Mouse (Mus musculus) embryo, embryonic 10.5 days (tissue): ENCODE measurements around the gene Tarm1.

ENCODE experiments used
- DNase-seq: peaks from one replicate; pipeline ENCODE4 v3.0.0-alpha.2; 2015; ENCODE audit warnings: low spot score

Gene Tarm1

GRCm38 (mm10) chr7:3502439-3502838 lies at the start of gene Tarm1:
Gene Tarm1 (minus strand): TSS chr7:3502624.
- DNase-seq = no peak

DNA sequence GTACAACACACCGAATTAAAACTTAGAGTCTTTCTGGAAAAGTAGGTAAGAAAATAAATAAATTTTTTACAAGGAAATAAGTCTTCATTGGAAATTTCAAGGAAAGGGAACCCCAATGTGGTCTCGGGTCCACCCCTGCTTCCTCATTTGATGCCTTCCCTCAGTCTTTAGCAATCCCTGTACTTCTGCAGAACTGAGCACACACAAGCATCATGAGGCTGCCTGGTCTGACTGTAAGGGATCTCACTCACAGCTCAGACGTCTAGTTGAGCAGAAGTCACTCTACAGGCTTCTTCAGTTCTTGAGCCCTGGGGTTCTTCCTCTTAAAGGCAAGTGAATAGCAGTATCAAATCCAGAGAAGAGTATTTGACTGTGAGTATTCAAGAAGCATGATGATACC lies 3.5 kb upstream of the Tarm1 start:
- no peak for DNase-seq

GRCm38 (mm10) chr7:3500406-3500805 lies 2.0 kb downstream of the Tarm1 start:
- DNase-seq = no peak

DNA sequence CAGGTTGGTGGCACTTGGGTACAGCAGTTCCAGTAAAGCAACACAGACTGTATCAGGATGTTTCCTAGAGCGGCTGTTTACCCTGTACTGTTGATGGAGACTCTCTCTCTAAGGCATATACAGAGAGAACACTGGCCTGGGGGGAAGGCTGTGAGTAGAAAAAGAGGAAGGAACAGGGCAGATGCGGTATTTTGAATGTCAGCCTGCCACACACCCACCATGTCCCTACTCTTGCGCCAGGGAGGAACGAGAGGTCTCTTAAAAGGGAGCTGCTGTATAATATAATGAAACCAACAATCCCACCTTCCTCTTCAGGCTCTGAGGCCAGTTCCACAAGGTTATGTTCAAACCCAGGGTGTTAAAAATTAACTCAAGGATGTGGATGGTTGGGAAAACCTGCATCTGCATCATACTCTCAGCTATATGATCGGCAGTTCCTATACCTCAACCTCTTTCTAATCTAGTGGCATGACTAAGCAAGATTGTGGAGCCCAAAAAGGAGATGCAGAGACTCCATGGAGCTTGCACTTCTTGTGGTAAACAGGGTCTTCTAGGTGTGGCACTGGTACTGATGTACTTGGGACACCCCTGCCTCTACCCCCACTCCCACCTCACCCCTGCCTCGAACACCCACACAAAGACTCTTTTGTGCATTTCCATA lies 20.3 kb downstream of the Tarm1 start:
- no peak for DNase-seq

GRCm38 (mm10) chr7:3476728-3477127 lies 25.7 kb downstream of the Tarm1 start:
- no peak for DNase-seq

DNA sequence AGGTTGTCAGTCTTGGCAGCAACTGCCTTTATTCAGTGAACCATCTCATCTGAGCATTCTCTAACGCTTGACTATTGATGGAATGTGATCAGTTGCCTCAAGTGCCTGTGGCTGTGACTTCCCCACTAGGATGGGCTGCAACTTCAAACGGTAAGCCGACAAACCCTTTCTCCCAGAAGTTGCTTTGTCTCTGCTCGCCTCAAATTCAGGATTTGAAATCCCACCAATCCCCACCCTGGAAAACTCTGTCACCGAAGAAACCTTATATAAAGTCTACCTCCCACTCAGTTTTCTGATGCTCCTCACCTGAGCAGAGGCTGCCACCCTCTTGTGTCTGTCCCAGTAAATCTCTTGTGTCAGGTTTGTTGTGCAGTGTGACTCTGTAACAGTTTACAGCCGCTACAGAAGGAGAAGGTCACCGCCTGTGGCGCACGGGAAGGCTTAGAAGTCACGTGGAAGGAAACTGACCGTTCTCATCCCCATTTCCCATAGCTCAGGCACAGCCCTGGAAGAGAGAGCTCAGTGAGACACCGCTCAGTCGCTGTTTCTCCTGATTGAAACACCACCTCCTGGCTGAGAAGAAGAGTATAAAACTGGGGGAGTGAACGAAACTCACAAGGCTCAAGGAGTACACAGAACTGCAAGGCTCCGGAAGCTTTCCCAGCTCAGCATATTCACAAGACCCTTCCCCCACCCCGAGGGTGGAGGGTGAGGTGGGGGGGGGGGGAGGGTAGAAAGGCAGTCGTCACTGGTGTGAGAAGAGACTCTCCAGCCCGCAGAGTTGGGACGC lies 27.9 kb downstream of the Tarm1 start:
- DNase-seq = peak; percentile 66

DNA sequence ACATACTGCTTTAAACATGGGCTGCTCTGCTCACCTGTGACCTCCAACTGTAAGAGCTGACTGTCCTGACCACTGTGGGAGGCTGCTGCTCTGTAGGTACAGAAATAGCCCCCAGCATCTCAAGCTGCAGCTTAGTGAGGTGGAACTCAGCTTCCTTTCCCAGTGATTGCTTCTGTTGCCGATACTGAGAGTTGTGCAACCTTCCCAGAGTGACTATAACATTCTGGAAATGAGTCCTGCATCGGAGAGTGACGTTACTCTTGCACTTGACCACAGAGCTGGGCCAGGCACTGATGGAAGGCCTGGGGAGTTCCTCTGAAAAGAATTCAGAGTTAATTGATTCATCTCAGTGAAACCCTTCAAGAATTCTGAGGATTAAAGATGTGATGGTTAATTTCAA lies 29.6 kb downstream of the Tarm1 start:
- DNase-seq = no peak

DNA sequence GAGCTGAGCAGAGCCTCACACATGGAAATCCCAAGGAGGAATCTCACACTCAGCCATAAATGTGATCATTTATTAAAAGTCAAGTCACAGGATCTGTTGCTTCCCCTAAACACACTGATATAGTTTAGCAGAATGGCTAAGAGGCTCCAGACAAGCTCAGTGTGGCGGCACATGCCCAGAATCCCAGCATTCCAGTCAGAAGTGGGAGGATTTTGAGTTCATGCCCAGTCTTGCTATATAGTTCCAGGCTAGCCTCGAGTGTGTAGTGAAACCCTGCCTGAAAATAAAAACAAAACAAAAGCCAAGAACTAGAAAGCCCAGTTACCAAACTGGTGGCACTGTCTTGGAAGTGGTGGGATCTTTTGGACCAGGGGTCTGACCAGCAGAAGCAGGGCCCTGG lies 33.8 kb downstream of the Tarm1 start:
- DNase-seq = no peak

DNA sequence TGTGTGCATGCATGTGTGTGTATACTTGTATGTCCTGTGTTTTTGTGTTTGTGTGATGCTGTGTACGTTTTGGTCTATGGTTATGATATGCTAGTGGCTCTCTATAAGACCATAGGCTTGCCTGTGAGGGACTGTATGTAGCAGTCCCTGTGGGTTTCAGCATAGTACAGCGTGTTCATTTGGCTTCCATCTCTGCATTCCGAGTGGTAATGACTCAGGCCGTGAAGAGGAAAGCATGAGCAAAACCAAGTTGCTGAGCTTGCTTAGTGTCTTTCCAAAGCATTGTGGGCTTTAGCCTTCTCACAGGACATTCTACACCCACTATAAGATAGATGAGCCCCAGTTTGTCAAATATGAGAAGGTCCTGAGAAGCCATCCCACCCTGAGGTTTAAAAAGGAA lies 39.1 kb downstream of the Tarm1 start:
- no peak for DNase-seq

DNA sequence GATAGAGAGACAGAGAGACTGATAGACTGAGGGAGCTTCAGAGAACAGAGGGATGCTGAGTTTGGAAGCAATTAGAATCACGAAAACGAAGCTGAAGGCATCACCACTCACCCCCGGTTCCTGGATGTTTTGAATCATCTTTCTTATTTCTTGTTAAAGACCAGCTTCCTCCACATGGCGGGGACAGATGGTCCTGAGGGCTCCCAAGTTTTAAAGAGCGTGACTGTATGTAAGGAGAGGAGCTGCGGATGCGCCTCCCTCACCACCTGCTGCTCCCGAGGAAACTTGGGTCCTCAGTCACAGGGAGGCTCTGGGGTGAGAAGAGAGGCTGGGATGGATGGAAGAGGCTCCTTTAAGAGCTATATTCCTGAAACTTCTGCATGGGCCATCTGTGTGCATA lies 42.2 kb downstream of the Tarm1 start:
- DNase-seq = no peak

DNA sequence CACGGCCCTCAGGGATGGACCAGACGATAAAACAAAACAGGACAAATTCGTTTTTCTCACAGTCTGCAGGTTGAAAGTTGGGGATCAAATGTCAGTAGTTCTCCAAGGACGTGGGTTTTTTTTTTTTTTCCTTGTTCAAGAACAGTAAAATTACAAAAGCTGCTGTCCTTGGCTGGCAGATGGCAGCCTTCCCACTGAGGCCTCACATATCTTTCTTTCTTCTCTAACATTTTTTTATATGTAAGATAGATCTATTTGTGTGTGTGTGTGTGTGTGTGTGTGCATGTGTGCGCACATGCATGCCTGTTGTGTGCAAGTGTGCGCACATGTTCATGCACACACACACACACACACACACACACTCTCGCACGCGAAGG lies 44.6 kb downstream of the Tarm1 start:
- DNase-seq = no peak

GRCm38 (mm10) chr7:3457111-3457840 lies 45.1 kb downstream of the Tarm1 start:
- DNase-seq = no peak

DNA sequence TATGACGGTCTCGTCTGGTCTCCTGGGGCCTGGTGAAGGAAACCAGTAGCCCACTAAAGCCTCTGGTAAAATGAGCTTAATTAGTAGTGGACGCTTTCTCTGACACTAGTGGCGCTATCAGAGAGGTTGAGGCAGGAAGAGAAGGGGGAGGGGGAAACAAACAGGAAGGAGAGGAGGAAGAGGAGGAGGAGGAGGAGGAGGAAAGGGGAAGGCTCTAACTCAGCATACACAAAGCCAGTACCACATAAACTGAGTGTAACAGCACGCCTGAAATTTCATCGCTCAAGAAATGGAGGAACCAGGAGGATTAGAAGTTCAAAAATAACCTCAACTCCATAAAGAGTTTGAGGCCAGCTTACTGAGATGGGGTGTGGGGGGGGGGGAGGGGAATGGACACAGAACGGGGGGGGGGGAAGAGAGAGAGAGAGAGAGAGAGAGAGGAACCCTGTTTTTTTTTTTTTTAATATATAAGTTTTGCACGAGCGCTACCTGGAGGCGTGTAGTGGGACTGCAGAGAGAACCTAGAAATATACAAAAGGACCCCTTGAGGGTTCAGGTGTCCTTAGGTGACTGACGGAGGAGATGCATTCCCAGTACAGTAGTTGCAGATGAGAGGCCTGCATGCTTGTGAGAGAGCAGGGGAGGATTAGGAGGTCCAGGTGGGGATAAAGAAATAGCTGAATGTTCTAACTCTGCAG lies 48.8 kb downstream of the Tarm1 start:
- DNase-seq = peak; percentile 8

DNA sequence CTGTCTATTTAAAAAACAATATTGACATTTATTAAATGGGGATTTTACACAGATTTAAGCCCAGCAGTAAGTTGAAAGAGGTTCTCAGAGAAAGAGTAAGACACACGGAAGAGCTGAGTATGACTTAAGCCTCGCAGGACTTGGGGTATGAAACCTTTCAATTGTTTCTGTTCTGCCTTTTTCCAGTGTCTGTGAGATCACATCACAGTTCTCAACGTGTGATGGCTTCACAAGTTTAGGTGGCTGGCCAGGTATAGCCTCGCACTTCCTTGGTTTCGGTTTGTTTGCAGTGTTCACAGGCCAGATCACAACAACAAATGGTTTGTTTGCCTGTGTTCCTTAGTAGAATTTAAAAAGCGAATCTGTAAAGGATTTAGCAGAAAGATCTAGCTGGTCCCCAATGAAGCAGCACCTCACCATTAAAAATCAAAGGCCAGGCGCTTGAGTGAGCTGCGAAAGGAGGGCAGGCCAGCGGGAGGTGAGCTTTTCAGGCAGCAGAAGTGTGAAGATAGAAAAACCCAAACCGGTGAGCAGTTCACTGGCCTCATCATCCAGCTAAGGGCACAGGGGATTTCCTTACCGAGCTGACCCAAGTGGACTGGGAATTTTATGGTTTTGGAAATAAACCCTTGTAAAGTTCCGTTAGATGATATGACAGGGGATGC lies 49.5 kb downstream of the Tarm1 start:
- no peak for DNase-seq

DNA sequence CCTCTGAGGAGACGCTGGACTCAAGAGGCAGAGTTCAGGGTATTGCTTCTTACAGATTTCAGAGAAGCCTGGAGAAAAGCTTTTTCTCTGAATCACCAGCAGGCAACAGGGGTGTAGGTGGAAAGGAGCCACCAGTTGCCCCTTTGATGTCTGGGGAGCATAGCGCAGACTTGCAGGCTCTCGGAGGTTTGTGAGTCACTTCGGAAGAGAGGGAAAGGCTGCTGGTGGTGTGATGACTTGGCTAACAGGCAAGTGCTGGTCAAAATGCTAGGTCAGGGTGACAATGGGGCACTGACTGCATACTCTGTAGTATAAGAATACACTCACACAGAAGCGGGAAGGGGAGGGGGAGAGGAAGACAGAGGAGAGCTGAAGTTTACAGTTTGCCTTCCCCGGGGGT lies 51.3 kb downstream of the Tarm1 start:
- no peak for DNase-seq

- DNase-seq = no peak
Observed at GRCm38 (mm10) chr7:3450671-3451070, 51.8 kb downstream of the Tarm1 start.

DNA sequence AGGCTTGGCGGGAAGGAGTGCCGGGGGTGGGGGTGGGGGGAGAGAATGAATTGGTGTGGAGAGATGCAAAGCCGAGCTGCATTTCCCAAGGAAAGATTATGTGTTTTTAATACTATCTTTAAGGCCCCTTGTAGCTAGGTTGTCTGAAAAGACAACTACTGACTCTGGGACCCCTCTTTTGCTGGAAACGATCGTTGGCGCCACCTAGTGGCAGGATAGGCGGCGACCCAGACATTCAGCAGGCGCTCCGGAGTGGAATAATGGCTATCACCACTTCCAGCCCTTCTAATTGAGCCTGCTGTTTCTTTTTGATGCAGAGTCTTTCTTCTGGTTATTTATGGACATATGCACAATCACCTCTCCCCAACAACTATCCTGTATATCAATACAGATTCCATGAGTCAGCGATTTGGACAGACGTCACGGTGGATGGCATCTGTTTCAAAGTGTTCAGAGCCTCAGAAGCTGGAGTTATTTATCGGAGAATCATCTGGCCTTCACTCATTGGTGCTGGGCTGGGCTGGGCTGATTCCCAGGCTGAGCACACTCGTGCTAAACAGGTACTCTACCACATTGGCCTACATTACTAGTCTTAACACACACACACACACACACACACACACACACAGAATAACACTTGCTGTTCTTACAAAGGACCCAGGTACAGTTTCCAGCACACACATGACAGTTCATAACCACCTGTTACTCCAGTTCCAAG lies 53.5 kb downstream of the Tarm1 start:
- peak; percentile 83 for DNase-seq

GRCm38 (mm10) chr7:3447026-3447425 lies 55.4 kb downstream of the Tarm1 start:
- no peak for DNase-seq

DNA sequence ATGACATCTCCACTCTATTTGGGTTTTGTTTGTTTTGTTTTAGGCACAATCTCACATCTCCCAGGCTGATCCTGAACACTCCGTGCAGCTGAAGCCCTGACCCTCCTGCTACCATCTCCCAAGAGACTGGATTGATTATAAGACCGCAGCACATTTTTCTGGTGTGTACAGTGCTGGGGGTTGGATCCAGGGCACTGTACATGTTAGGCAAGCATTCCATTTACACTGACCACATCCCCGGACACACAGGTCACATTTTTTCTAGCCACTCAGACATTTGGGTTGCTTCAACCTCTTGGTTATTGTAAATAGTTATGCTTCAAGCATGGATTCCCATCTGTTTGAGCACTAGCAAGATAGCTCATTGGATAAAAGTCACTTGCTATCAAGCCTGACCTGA lies 55.8 kb downstream of the Tarm1 start:
- no peak for DNase-seq

DNA sequence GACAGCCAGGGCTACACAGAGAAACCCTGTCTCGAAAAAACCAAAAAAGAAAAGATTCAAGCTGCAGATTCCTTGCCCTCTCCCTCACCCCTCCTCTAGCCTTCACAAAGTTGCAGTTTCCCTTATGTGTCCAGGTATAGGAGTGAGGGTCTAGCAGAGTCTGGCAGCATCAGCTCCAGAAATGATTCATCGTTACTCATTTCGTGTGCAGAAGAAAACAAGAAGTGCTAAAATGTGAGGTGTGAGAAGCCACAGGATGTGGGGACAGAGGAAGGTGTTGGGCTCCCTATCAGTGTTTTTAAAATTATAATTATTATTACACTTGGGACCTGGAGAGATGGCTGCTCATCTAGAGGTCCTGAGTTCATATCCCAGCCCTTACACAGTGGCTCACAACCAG lies 57.7 kb downstream of the Tarm1 start:
- no peak for DNase-seq

- no peak for DNase-seq
Observed at GRCm38 (mm10) chr7:3442476-3443062, 59.9 kb downstream of the Tarm1 start.
